Mouse (Mus musculus): ENCODE results near the gene Spata31d1b. TPM values are rescaled to one million over a fixed set of nuclear protein-coding genes. Genes with fewer than 3 reads are reported as not detected.

The Spata31d1b gene
- total and polyA plus RNA-seq, 3 experiments = not detected

DNA sequence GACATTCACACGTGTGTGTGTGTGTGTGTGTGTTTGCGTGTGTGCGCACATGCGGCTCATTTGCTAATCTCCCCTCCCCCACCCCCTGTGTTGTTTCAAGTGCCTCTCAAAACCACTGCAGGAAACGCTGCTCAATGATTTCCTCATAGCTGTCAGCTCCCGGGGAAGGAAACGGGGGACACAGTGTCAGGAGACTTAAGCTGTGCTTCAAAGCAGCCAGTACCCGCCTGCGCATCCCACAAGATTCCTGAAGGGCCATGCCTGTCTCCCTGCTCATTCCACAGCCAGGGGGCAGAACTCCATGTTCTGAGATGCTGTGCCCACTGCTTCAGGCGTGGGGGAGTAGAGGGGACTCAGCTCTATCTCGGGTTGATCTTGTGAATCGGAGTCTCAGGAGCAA is 7.5 kb upstream of the Spata31d1b start:
- DNase-seq (ENCODE audit: low read depth, low spot score) = no peak
- H3K79me2 ChIP-seq (ENCODE audit: control insufficient read depth, insufficient read depth, low read length, poor library complexity) = no peaks in the 10 kb centered on the region
- H3K36me3 ChIP-seq (ENCODE audit: control insufficient read depth in 1 of 2, insufficient read depth in 2 of 2, low read length in 2 of 2) = no peaks in the 10 kb centered on the region
- no peak overlapping the region for H3K9ac ChIP-seq (ENCODE audit: control insufficient read depth, low read depth, low read length, poor library complexity, severe bottlenecking)
- H3K4me1 ChIP-seq (ENCODE audit: control insufficient read depth in 1 of 2, insufficient read depth in 2 of 2, low read length in 2 of 2) = no peaks in the 10 kb centered on the region
- TF ChIP-seq JUND (IDR thresholded peaks at IDR 0.05; ENCODE audit: low read depth, low read length) (no peak), POLR2AphosphoS5 (IDR thresholded peaks at IDR 0.05; ENCODE audit: borderline replicate concordance, low read depth, low read length) (no peak), E2F4 (IDR thresholded peaks at IDR 0.05; ENCODE audit: borderline replicate concordance, low read depth, low read length) (no peak), EP300 (IDR thresholded peaks at IDR 0.05; ENCODE audit: low read depth in 1 of 2, low read length in 2 of 2) (no peak), MAZ (IDR thresholded peaks at IDR 0.05; ENCODE audit: low read depth, low read length) (no peak), POLR2A (IDR thresholded peaks at IDR 0.05; ENCODE audit: control insufficient read depth in 1 of 2, insufficient read depth in 1 of 2, low read depth in 1 of 2, low read length in 2 of 2, poor library complexity in 1 of 2) (no peak), ZMIZ1 (IDR thresholded peaks at IDR 0.05; ENCODE audit: low read depth, low read length) (no peak), POLR2AphosphoS2 (IDR thresholded peaks at IDR 0.05; ENCODE audit: low read length) (no peak)
- peaks cover 0 to 11% of the 10 kb centered on the region in 2 experiments for H3K27me3 ChIP-seq (ENCODE audit: control insufficient read depth in 1 of 2, insufficient read depth in 2 of 2, low read length in 2 of 2)
- no peak overlapping the region for H3K4me3 ChIP-seq (ENCODE audit: control insufficient read depth in 1 of 2, insufficient read depth in 1 of 2, low read depth in 2 of 2, low read length in 2 of 2)
- no peak overlapping the region for H3K27ac ChIP-seq (ENCODE audit: control insufficient read depth, low read depth, low read length)
- no peaks in the 10 kb centered on the region for H3K9me3 ChIP-seq (replicated peaks; ENCODE audit: insufficient read depth, low read length)

- no peaks in the 10 kb centered on the region for H3K36me3 ChIP-seq (ENCODE audit: control insufficient read depth in 1 of 2, insufficient read depth in 2 of 2, low read length in 2 of 2)
- no peaks in the 10 kb centered on the region for H3K4me1 ChIP-seq (ENCODE audit: control insufficient read depth in 1 of 2, insufficient read depth in 2 of 2, low read length in 2 of 2)
- H3K27me3 ChIP-seq (ENCODE audit: control insufficient read depth in 1 of 2, insufficient read depth in 2 of 2, low read length in 2 of 2) = peaks cover 2 to 6% of the 10 kb centered on the region in 2 experiments
- no peaks in the 10 kb centered on the region for H3K9me3 ChIP-seq (replicated peaks; ENCODE audit: insufficient read depth, low read length)
- TF ChIP-seq SIN3A (IDR thresholded peaks at IDR 0.05; ENCODE audit: low read length) = no peak
- TF ChIP-seq POLR2AphosphoS2 (IDR thresholded peaks at IDR 0.05; ENCODE audit: low read length) = no peak
- TF ChIP-seq HCFC1 (IDR thresholded peaks at IDR 0.05; ENCODE audit: low read depth, low read length) = no peak
- no peak for TF ChIP-seq TCF12 (IDR thresholded peaks at IDR 0.05; ENCODE audit: low read depth, low read length)
- TF ChIP-seq TBP (IDR thresholded peaks at IDR 0.05; ENCODE audit: low read depth, low read length) = no peak
- no peak for TF ChIP-seq MYC (IDR thresholded peaks at IDR 0.05; ENCODE audit: low read depth, low read length)
- TF ChIP-seq UBTF (IDR thresholded peaks at IDR 0.05; ENCODE audit: borderline replicate concordance, insufficient read depth, low read depth, low read length) = no peak
- TF ChIP-seq KAT2A (conservative IDR thresholded peaks at IDR 0.05; ENCODE audit: low read depth, low read length) = no peak
- TF ChIP-seq RCOR1 (IDR thresholded peaks at IDR 0.05; ENCODE audit: low read depth, low read length) = no peak
- no peak for TF ChIP-seq MAFK (IDR thresholded peaks at IDR 0.05; ENCODE audit: borderline replicate concordance, low read depth, low read length)
- TF ChIP-seq MAX (IDR thresholded peaks at IDR 0.05; ENCODE audit: low read length) = no peak
- no peak for TF ChIP-seq SMC3 (IDR thresholded peaks at IDR 0.05; ENCODE audit: low read depth, low read length)
- no peak for TF ChIP-seq MYB (IDR thresholded peaks at IDR 0.05; ENCODE audit: low read depth, low read length)
- TF ChIP-seq ZC3H11A (IDR thresholded peaks at IDR 0.05; ENCODE audit: low read depth, low read length) = no peak
- no peak for TF ChIP-seq JUND (IDR thresholded peaks at IDR 0.05; ENCODE audit: low read depth, low read length)
- H3K4me3 ChIP-seq (ENCODE audit: control insufficient read depth in 1 of 2, insufficient read depth in 1 of 2, low read depth in 2 of 2, low read length in 2 of 2) = no peak within 1 kb of the TSS
- no peak within 1 kb of the TSS for H3K9ac ChIP-seq (ENCODE audit: control insufficient read depth, low read depth, low read length, poor library complexity, severe bottlenecking)
- DNase-seq (ENCODE audit: low read depth, low spot score) = no peak
- H3K79me2 ChIP-seq (ENCODE audit: control insufficient read depth, insufficient read depth, low read length, poor library complexity) = no peaks in the 10 kb centered on the region
- no peak within 1 kb of the TSS for H3K27ac ChIP-seq (ENCODE audit: control insufficient read depth, low read depth, low read length)
Observed at GRCm38 (mm10) chr13:59710230-59710629, 1.9 kb upstream of the Spata31d1b start, which contains the start of gene Spata31d1a. Gene Spata31d1a, minus strand, starts transcription at chr13:59710330.
